Mouse (Mus musculus): ENCODE results near the gene Tns4.
A peak's percentile ranks its signal among the peaks of the same experiment; 100 is the strongest.

Gene Tns4

GRCm38 (mm10) chr11:99043632-99044031 lies 45.5 kb downstream of the Tns4 start:
- no peak for DNase-seq

DNA sequence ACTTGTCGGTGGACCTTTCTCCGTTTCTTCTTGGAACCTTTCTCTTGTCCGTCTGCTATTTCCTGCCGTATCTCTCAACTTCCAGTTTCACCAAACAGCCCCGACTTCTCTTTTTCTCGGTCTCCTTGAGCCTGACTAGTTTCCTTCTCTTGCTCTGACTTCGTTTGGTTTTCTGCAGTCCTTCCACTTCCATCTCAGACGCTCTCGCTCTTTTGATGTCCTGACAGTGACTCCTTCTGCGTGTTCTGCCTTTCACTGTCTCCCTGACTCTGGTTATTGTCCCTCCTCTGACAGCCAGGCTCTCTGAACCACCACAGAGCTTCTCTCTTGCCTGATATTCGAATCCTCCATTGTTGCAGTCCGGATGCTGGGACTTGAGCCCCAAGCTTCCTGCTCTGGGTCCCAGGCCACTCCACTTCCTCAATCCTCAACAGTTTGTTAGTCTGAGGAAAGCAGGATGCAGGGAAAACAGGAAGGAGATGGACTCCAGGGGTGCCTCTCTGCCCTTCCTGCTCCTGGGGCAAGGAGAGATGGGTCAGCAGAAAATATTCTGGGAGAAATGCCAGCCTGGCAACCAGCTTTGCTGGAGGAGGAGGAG lies 46.2 kb downstream of the Tns4 start:
- peak; percentile 84 for DNase-seq

DNA sequence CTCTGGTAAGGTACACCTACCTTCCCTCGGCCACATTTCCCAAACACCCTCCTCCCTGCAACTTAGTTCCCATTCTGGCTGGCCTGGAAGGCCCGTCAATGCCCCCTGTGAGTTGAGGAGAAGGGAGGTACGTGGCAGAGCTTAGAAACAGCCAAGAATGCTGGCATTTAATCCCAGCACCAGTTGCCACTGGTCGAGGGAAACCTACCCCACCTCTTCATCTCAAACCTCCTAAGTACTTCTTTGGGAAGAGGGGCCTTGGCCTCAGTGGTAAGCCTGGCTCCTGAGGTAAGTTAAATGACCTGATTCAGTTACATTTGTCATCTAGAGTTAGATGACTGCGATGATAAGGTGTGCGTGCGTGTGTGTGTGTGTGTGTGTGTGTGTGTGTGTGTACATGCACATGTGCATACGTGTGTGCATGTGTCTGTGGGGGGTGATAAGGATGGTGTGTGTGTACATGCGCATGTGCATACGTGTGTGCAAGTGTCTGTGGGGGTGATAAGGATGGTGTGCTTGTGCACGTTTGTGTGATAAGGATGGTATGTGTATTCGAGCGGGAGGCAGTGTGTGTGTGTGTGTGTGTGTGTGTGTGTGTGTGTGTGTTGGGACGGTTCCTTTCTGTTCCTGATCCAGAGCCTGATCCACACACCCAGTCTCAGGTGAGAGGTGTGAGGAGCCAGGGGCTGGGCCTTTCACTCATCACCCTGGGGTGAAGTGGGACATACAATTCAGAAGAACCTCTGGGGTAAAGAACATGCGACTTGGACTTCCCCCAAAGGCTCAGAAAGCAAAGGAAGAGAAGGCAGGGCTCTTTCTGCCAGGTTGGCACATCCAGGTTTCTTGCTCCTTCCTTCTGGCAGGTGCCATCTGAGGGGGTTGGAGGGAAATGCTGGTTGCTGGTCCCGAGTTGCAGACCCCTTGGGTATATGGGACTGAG lies 47.0 kb downstream of the Tns4 start:
- no peak for DNase-seq

GRCm38 (mm10) chr11:99041051-99041729 lies 47.9 kb downstream of the Tns4 start, which contains the start of gene Igfbp4:
Gene Igfbp4 (plus strand): TSS chr11:99041244.
- DNase-seq = peak; percentile 74

DNA sequence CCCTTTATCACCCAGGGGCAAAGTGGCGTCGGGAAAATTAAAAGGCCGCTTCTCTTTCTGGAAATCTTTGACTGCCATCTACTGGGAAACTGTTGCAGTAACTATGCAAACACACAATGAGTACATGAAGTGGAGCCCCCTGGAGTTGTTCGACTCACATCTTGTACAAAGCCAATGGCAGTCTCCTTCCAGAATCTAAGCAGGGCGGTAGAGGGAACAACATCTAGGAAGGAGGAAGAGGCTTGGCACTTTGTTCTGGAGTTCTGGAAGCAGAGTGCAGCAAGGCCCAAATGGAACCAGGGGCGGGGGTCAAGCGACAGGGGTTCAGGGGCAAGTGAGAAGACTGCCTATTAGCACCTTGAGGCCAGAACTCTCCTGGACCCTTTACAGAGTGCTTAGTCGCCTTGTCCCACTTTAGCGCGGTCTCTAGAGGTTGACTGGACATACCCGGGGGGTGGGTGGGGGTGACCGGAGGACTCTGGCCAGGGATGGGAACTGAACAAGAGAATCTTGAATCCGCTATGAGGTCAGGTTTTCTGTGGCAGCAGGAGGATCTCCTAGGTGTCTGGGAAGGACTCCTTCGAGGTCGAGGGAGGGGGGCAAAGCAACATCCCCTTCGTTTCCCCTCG lies 48.6 kb downstream of the Tns4 start:
- DNase-seq = no peak

GRCm38 (mm10) chr11:99039782-99040181 lies 49.3 kb downstream of the Tns4 start:
- peak; percentile 76 for DNase-seq

- DNase-seq = no peak
Measured at GRCm38 (mm10) chr11:99036254-99036653, 52.9 kb downstream of the Tns4 start.

GRCm38 (mm10) chr11:99035350-99035749 lies 53.8 kb downstream of the Tns4 start:
- no peak for DNase-seq

DNA sequence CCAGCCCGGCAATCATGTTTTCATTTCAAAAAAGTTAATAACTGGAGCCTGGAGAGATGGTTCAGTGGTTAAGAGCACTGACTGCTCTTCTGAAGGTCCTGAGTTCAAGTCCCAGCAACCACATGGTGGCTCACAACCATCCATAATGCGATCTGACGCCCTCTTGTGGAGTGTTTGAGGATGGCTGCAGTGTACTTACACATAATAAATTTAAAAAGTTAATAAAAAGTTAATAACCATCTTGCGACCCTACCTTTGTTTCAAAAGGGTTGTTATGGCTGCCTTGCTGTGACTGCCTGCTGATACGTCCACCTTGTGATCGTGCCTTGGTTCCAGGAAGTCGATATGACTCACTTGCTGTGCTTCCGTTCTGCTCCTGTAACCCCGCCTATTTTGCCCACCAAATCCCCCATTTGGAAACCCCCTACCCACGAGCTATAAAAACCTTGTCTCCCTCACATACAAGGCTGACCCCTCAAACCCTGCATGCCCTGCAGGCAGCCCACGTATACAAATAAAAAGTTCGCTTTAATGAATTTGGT lies 62.1 kb downstream of the Tns4 start:
- no peak for DNase-seq

DNA sequence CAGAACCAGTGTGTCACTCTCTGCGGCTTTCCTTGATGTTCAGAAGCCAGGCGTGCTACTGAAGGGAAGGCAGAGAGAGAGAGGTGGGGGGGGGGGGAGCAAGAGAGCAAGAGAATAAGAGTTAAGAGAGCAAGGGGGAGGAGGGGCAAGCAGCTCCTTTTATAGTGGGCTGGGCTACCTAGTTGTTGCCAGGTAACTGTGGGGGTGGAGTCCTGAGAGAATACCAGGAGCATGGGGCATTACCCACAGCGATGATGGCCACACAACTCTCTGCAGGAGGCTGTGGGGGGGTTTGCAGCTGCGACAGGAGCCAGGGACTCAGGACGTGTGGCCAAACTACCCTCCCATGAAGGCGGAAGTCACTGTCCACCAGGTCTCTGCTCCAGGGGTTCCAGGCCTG lies 63.2 kb downstream of the Tns4 start:
- DNase-seq = no peak

DNA sequence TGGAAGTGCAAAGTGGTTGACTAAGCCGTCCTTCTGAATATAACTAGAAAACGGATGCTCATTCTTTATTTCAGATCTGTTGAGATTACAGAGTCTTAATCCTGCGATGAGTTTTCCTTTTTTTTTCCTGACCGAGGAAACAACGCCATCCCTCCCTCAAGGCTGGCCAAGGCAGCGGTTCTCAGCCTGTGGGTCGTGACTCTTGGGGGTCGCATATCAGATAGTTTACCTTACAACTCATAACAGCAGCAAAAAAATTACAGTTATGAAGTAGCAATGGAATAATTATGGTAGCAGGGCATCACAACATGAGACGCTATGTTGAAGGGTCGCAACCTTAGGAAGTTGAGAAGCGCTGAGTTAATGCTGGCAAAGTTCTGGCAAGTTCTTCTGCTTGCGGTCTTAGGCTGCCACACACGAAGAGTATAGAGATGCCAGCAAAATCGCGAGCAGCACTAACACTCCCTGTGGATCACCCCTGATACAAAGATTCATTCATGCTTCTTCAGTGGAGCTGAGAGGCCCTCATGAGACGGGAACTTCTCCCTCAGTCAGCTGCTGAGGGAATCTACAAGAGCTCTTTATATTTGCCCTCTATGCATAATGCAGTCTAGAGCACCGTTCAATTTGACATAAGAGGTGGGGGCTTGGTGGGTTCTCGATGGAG lies 64.5 kb downstream of the Tns4 start:
- DNase-seq = no peak

DNA sequence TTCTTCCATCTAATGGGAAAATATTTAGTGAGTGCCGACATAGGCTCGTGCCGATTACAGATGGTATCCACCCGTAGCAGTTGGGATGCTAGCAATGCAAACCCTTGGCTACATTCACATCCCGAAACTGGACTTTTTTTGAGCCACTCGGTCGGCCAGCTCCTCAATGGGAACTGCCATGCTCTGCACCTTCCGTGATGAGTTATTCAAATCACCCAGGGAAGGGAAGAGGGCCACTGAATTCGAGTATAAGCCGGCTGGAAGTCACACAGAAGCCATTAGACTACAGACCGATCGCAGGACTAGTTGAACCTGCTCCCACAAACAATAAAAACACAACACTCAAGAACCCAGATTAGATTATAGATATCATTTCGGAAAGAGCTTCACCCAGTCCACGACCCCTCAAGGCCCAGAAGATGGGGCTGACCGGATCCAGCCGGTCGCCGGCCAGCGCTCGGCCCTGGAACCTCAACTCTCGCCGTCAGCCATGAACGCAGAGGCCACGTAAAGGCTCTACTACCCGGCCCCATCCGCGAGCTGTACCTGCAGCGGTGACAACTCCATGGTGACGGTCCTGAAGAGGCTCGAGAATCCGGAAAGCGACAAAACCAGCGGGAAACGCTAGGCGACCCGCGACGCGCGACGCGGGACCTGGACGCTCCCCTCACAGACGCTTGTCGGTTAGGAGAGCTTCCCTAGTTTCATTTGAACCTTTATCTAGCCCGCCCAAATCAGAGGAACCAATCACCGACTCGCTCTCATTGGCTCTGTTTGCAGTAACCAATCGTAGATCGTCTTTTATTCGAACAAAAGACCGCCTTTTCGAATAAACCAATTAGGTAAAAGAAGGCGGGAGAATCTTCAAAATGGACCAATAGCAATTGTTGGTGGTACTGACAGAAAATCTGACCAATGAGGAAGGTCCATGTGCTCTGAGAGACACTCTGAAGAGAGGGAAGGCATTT lies 65.3 kb downstream of the Tns4 start, which contains the start of gene Top2a:
Top2a (minus strand) TSS at position 690 of the 968 bp plus-strand sequence.
- peak; percentile 93 for DNase-seq

DNA sequence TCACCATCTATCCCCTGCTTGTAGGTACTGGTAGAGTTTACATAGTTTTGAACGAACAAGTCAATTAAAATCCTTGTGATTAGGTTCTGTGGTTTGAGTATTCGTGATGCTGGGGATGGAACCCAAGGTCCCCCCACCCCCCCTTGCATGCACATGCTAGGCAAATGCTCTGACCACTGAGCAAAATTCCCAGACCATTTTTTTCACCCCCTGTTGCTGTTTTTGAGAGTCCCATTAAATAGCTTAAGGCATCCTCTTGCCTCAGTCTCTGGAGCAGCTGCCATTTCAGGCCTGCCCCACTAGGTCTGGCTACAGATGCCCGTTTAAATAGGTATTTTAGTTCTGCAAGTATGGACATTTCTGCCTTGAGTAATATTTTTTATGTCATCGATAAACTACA lies 66.0 kb downstream of the Tns4 start:
- DNase-seq = no peak

- DNase-seq = no peak
Measured at GRCm38 (mm10) chr11:99022384-99022933, 66.6 kb downstream of the Tns4 start.

DNA sequence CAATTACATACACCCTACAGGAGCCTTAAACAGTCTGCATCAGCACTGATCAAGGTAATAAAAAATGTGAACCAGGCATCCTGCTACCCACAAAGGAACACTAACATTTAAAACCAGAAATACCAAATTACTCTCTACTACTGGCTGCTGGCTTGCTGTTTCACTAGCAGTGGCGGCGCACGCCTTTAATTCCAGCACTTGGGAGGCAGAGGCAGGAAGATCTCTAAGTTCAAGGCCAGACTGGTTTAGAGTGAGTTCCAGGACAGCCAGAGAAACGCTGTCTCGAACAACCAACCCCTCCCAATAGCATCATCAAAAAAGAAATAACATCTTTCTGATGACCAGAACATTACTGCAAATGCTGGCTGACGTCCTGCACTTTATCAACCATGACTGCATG lies 69.3 kb downstream of the Tns4 start:
- no peak for DNase-seq

All from kidney, adult 11 months (tissue).